Mouse (Mus musculus) stomach, embryonic 16.5 days (tissue): ENCODE measurements around the gene Mkln1. TPM values are rescaled to one million over a fixed set of nuclear protein-coding genes. Genes with fewer than 3 reads are reported as not detected.
"Not testable (repeated sequence)": the region's sequence is repeated elsewhere in the genome, so short reads cannot be mapped to it uniquely, and the experiment has no call there.

Experiments
- ATAC-seq: fragments of 200-750 bp; cut with Nextera tagmentation; 2 replicates; pipeline ENCODE4 v1.8.0; 2017; ENCODE audit warnings: moderate number of reproducible peaks, moderate TSS enrichment; ENCODE audit not compliant: insufficient read depth, low FRiP score
- H3K27ac ChIP-seq: fragments of 300-500 bp; sonication (generic); 2 replicates; pipeline ENCODE4 v1.5.1; 2014; ENCODE audit warnings: low read length
- H3K27me3 ChIP-seq: fragments of 300-500 bp; sonication (generic); 2 replicates; pipeline ENCODE4 v1.6.1; 2014; ENCODE audit warnings: low read length, control low read depth, mixed read lengths; ENCODE audit not compliant: control insufficient read depth, insufficient read depth
- H3K36me3 ChIP-seq: fragments of 300-500 bp; sonication (generic); 2 replicates; pipeline ENCODE4 v1.6.1; 2014; ENCODE audit warnings: low read length; ENCODE audit not compliant: control insufficient read depth, insufficient read depth
- H3K4me1 ChIP-seq: fragments of 300-500 bp; sonication (generic); 2 replicates; pipeline ENCODE4 v1.6.1; 2014; ENCODE audit warnings: low read length, control low read depth, mixed read lengths; ENCODE audit not compliant: control insufficient read depth, insufficient read depth
- H3K4me2 ChIP-seq: fragments of 300-500 bp; sonication (generic); 2 replicates; pipeline ENCODE4 v1.6.1; 2014; ENCODE audit warnings: low read depth, low read length, mixed read lengths
- H3K4me3 ChIP-seq: fragments of 300-500 bp; sonication (generic); replicated peaks from 2 replicates; pipeline ENCODE4 v1.5.1; 2014; ENCODE audit warnings: mild to moderate bottlenecking, low read length
- H3K9ac ChIP-seq: fragments of 300-500 bp; sonication (generic); 2 replicates; pipeline ENCODE4 v1.6.1; 2014; ENCODE audit warnings: low read length
- H3K9me3 ChIP-seq: fragments of 300-500 bp; sonication (generic); replicated peaks from 2 replicates; pipeline ENCODE4 v1.6.1; 2016; ENCODE audit warnings: low read length, control low read depth; ENCODE audit not compliant: control insufficient read depth
- WGBS: fragments of 180-500 bp; shearing (Covaris S2); extraction: QIAGEN DNeasy Blood & Tissue Kit; methylation state at CpG from one replicate; pipeline ENCODE4 v1.1.7; 2014; 5-methylcytosine and 5-hydroxymethylcytosine counted together
- polyA plus RNA-seq: library from polyadenylated mRNA; unstranded; fragments of >200 nt; fragmentation: Nextera tagmentation; extraction: Ambion mirVana; gene quantifications from 2 replicates; pipeline ENCODE4 v1.2.1, GENCODE M21; 2015

Mkln1 gene
- polyA plus RNA-seq, 1 experiment from 2014 or later, result 185 TPM

DNA sequence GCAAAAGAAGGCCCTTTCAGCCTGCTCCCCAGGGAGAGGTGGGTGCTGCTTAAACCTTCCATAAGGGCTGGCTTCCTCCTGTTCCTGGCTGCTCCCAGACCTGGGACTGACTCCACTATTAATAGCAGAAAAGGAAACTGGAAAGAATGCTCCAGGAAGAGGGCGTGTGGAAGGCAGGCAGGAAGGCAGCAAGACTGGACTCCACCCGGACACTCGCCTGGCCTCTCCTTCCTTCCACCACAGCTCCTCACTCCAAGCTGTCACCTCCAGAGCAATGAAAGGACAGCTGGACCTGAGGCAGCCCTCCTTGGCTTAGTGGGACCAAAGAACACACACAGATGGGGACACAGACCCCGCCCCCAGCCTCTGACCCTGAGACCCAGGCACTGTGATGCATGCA is 145.8 kb downstream of the Mkln1 start:
- Histone ChIP-seq H3K36me3 (no peaks in the 10 kb centered on the region), H3K9me3 (no peaks in the 10 kb centered on the region), H3K27me3 (no peaks in the 10 kb centered on the region), H3K27ac (0 out of 2 replicates have a peak overlapping the region, but pooled peaks have one; percentile 2), H3K4me3 (no peak overlapping the region), H3K9ac (no peak overlapping the region), H3K4me2 (no peak overlapping the region), H3K4me1 (0 out of 2 replicates have a peak, but pooled peaks cover under 1% of the 10 kb centered on the region)
- ATAC-seq, result no peak
- 61% methylated on average over 4 of the region's 4 CpGs for WGBS

DNA sequence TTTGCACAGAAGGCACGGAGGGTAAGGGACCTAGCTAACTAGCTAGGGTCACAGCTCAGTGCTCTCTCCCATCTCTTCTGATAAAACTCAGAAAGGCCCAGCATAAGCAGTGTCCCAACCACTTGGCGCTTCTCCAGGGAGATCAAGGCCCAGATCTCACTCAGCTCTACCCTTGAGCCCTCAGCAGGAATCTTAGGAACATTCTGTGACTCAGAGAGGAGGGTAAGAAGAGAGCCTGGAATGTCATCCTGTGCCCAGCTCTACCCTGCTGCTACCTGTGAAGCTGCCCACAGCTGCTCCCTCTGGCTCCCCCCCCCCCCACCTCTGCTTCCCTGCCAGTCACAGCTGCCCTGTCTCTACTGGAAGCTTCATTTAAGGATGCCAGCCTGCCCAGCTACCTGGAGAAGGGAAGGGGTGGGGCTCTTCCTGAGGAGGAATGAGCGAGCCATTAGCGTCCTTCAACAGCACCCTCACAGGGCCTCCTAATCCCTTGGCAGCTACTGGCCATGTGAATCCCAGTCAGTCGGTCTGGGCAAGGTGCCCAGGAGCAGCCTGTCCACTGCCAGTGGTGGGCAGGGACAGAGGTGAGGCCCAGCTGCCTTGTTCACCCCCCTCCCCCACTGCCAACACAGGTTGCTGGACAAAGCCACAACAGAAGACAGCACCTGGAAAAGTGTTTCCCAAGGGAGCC is 151.0 kb downstream of the Mkln1 start:
- no peak overlapping the region for H3K27ac ChIP-seq
- H3K27me3 ChIP-seq, result no peaks in the 10 kb centered on the region
- H3K36me3 ChIP-seq, result no peaks in the 10 kb centered on the region
- no peak overlapping the region for H3K4me3 ChIP-seq
- H3K4me2 ChIP-seq, result no peak overlapping the region
- H3K9me3 ChIP-seq, result no peaks in the 10 kb centered on the region
- peaks cover 7% of the 10 kb centered on the region for H3K4me1 ChIP-seq
- 43% methylated on average over 5 of the region's 5 CpGs for WGBS
- H3K9ac ChIP-seq, result no peak overlapping the region
- ATAC-seq, result peak; percentile 36; the same call in 1 of the 2 replicates

DNA sequence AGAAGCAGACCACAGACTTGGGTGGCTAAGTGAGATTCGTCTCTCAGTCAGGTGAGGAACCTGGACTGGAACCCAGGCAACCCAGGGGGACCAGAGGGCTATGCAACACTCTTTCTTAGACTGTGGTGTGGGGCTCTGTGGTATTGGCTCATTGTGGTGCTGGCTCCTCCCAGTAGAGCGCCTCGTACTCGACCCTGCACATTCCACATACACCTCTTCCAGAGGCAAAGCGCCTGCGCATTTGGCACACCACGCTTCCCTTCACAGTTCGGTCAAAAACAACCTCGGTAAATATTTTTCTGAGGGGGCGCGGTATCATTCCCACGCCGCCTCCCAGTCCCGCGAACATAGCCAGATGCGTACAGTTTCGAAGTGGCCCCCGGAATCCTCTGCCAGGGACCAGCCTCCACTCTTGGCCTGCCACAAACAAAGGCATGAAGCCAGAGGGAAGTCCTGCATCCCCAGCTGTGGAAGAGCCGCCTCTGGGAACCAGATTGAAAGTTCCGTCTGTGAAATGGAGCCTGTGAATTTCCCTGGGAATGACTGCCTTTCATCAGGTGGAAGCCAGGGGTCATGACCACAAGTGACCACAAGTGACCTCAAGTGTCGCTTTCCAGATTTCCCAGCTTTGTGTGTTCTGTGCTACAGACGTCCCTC is 152.5 kb downstream of the Mkln1 start:
- Histone ChIP-seq H3K9ac (no peak overlapping the region), H3K27me3 (no peaks in the 10 kb centered on the region), H3K27ac (no peak overlapping the region), H3K9me3 (no peaks in the 10 kb centered on the region), H3K36me3 (no peaks in the 10 kb centered on the region), H3K4me2 (no peak overlapping the region), H3K4me1 (peaks cover 7% of the 10 kb centered on the region), H3K4me3 (no peak overlapping the region)
- WGBS, result 74% methylated on average over 22 of the region's 22 CpGs
- no peak for ATAC-seq

DNA sequence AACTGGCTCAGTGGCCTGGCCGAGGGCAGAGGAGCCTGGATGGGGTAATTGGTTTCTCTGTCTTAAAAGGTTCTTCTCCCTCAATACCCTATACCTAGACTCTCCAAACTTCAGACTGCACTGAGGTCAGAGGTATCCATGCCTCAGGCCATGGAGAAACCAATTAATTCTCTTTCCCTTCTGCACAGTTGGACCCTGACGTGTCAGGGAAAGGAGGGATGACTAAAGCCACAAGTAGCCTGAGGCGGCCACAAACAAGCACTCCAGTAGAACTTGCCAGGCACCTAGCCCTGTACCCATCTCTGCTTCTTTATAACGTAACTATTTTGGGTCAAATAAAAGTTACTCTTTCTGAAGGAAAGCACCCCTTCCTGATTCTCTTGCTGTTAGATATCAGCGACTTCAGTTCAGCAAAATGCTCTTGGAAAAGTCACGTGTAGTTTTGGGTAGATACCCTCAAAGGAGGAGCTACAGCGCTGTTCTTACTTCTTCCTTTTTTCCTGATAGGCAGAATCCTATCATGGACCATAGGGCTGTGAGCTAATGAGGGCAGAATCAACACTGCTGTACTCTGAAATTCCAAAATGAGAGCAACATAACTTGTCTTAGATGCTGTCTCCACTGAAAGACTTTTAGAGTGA is 158.0 kb downstream of the Mkln1 start:
- no peaks in the 10 kb centered on the region for H3K36me3 ChIP-seq
- H3K9me3 ChIP-seq, result no peaks in the 10 kb centered on the region
- WGBS, result 88% methylated on average over 7 of the region's 7 CpGs
- 0 out of 2 replicates have a peak, but pooled peaks cover 5% of the 10 kb centered on the region for H3K4me1 ChIP-seq
- H3K9ac ChIP-seq, result no peak overlapping the region
- ATAC-seq, result no peak
- no peak overlapping the region for H3K4me3 ChIP-seq
- H3K27ac ChIP-seq, result no peak overlapping the region
- peaks cover 5% of the 10 kb centered on the region; the same call in 1 of the 2 replicates for H3K27me3 ChIP-seq
- H3K4me2 ChIP-seq, result no peak overlapping the region

DNA sequence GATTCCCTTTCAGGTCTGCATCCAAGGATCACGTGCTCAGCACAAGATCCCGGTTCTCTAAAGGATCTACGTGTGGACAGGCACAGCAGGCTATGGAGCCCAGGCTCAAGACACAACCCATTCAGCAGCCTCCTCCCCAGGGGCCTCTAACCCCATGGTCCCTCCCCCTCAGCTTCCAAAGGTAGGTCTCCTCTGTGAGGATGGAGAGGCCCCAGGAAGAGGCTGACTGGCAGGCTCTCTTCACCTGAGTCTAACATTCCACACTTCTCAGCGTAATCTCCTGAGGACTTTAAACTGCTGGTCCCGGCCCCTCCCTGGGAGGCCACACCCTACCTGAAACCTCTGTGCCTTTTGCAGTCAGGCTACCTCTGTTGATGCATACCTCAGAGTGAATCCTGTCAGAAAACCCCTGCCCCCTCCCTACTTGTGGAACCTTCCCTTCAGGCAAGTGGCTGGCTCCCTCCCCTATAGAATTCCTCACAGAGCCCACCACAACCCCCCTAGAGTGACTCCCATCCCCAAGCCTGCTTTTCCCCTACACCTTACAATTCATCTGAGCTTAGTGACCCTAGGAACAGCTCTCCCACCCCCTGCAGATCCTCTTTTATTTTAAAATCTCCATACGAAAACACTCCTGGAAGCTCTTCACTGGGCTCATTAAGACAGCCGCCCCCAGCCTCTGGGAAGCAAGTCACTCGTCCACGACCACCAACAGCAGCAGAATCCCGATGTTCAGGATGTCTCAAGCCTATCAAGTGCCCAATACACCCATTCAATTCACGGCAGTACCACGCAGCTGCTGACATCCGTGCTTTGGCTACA is 161.8 kb downstream of the Mkln1 start:
- H3K4me1 ChIP-seq, result peaks cover 11% of the 10 kb centered on the region; the same call in 1 of the 2 replicates
- no peaks in the 10 kb centered on the region for H3K36me3 ChIP-seq
- peaks cover 35% of the 10 kb centered on the region for H3K27me3 ChIP-seq
- peak; percentile 14; the same call in 1 of the 2 replicates for ATAC-seq
- no peak overlapping the region for H3K27ac ChIP-seq
- H3K4me3 ChIP-seq, result no peak overlapping the region
- WGBS, result 32% methylated on average over 13 of the region's 13 CpGs
- no peaks in the 10 kb centered on the region for H3K9me3 ChIP-seq
- peak overlapping the region; percentile 20; the same call in 1 of the 2 replicates for H3K4me2 ChIP-seq
- no peak overlapping the region for H3K9ac ChIP-seq

DNA sequence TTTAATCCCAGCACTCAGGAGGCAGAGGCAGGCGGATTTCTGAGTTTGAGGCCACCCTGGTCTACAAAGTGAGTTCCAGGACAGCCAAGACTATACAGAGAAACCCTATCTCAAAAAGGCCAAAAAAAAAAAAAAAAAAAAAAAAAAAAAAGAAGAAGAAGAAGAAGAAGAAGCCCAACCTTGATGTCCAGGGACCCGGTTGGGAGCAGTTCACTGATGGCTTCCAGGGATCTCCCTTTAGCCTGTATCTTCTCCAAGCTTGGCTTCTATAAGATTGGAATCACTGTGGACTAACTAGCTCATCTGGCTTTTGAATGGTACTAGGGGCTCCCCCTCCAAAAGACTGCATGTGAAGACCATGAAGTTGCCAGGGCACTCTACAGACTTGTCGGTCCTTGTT is 163.4 kb downstream of the Mkln1 start:
- H3K9ac ChIP-seq, result 0 out of 2 replicates have a peak overlapping the region, but pooled peaks have one; percentile 3
- not testable (repeated sequence) for H3K27ac ChIP-seq, H3K36me3 ChIP-seq, ATAC-seq, H3K9me3 ChIP-seq
- H3K4me2 ChIP-seq, result peak overlapping the region; percentile 91
- H3K27me3 ChIP-seq, result peaks cover 35% of the 10 kb centered on the region
- H3K4me1 ChIP-seq, result peaks cover 11% of the 10 kb centered on the region; the same call in 1 of the 2 replicates
- WGBS, result 59% methylated on average over 3 of the region's 3 CpGs
- peak overlapping the region; percentile 62 for H3K4me3 ChIP-seq

DNA sequence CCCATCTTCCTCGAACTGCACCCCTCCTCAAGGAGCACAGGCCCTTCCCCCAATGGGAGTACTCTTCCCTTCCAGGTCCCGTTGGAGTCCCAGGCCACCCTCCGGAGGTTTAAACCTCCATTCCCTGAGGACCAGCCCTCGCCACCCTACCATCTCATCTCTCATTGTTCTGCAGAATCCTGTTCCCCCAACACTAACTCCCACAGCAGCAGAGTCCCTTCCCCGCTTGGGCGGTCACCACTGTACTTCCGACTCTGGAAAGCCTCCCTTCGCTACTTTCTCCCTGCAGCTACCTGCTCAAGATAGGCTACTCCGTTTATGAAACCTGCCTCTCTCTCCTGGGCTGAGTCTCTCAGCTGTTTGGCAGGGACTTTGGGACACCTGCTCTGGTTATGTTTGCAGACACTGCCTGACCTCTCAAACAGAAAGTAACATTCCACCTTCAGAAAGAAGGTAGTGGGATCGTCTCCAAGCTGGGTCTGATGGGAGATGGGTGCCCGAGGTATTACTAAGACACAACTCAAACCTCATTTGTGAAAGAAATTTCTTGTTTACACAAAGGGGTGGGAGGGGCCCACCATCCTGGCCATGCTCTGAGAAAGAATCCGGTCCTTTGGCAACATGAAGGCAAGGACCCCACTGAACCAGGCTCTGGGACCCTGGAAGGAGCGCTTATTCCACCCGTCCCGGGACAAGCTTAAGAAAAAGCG is 164.0 kb downstream of the Mkln1 start:
- Histone ChIP-seq H3K9ac (peak overlapping the region; percentile 73), H3K9me3 (no peaks in the 10 kb centered on the region), H3K4me3 (peak overlapping the region; percentile 62), H3K27me3 (peaks cover 35% of the 10 kb centered on the region), H3K27ac (no peak overlapping the region), H3K36me3 (no peaks in the 10 kb centered on the region), H3K4me2 (peak overlapping the region; percentile 91), H3K4me1 (peaks cover 11% of the 10 kb centered on the region; the same call in 1 of the 2 replicates)
- ATAC-seq, result no peak
- WGBS, result 12% methylated on average over 16 of the region's 16 CpGs
